Mouse (Mus musculus) spleen, postnatal 0 days (tissue): ENCODE measurements around the gene Mtss1l. TPM values are rescaled to one million over a fixed set of nuclear protein-coding genes. Genes with fewer than 3 reads are reported as not detected.

Source experiments
- polyA plus RNA-seq: library from polyadenylated mRNA; unstranded; fragments of >200 nt; fragmentation: Nextera tagmentation; extraction: Ambion mirVana; gene quantifications from 2 replicates; pipeline ENCODE4 v1.2.1, GENCODE M21; 2015

Gene Mtss1l
- polyA plus RNA-seq, result 8.2 and 12.9 TPM in 2 replicates

GRCm38 (mm10) chr8:110720685-110721598 is at the start of gene Mtss1l:
TSS of gene Mtss1l (plus strand) at chr8:110721476.

Other genes with a start within 250 kb of the Mtss1l start
- gene Vac14, start 102.9 kb upstream of the Mtss1l start, polyA plus RNA-seq, result 10.7 and 10.9 TPM in 2 replicates
- gene Il34, start 84.4 kb downstream of the Mtss1l start, polyA plus RNA-seq, result 1.1 and 2.4 TPM in 2 replicates
- 31.5 and 32.3 TPM in 2 replicates for gene Cog4, start 125.1 kb downstream of the Mtss1l start, polyA plus RNA-seq
- 70.4 and 72.5 TPM in 2 replicates for gene Sf3b3, start 125.3 kb downstream of the Mtss1l start, polyA plus RNA-seq
- 2.8 and 2.9 TPM in 2 replicates for gene Fuk, start 181.0 kb downstream of the Mtss1l start, polyA plus RNA-seq
- gene St3gal2, start 198.4 kb downstream of the Mtss1l start, polyA plus RNA-seq, result 20.4 and 24.7 TPM in 2 replicates